Mouse (Mus musculus) frontal cortex, postnatal 25 days (tissue): ENCODE results near the gene Ankrd54.
"Not testable (repeated sequence)": the region's sequence is repeated elsewhere in the genome, so short reads cannot be mapped to it uniquely, and the experiment has no call there.

Experiments
- DNase-seq, 2 experiments: peaks; one replicate each; pipeline ENCODE4 v3.0.0; 2022; ENCODE audit warnings: low spot score in 2 of 2

The Ankrd54 gene

DNA sequence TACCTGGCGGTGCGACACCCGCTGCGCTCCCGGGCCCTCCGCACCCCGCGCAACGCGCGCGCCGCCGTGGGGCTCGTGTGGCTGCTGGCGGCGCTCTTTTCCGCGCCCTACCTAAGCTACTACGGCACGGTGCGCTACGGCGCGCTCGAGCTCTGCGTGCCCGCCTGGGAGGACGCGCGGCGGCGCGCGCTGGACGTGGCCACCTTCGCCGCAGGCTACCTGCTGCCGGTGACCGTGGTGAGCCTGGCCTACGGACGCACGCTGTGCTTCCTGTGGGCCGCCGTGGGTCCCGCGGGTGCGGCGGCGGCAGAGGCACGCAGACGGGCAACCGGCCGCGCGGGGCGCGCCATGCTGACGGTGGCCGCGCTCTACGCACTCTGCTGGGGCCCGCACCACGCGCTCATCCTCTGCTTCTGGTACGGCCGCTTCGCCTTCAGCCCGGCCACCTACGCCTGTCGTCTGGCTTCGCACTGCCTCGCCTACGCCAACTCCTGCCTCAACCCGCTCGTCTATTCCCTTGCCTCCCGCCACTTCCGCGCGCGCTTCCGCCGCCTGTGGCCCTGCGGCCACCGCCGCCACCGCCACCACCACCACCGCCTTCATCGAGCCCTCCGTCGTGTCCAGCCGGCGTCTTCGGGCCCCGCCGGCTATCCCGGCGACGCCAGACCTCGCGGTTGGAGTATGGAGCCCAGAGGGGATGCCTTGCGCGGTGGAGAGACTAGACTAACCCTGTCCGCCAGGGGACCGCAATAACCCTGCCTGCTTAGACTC lies 19.8 kb downstream of the Ankrd54 start:
- no peak for DNase-seq

DNA sequence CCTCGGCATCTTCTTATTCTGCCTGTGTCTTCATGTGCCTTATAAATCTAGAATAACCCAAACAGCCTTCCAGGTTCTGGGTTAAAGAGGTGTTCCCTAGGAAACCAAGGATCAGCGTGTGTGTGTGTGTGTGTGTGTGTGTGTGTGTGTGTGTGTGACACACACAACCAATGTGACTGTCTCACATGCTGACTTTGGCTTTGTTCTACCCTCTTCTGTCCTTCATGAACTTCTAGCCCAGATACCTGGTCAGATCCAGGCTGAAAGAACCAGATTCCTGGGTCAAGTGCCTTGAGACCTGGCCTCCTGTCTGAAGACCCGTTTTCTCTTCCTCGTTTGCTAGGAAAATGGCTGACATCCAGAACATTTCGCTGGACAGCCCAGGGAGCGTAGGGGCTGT lies 21.1 kb downstream of the Ankrd54 start, which contains the start of gene Galr3:
Gene Galr3, plus strand, starts transcription at position 301 of the 400 bp plus-strand sequence.
- no peak for DNase-seq

GRCm38 (mm10) chr15:79040501-79041416 lies 21.9 kb downstream of the Ankrd54 start:
- DNase-seq, result no peak

DNA sequence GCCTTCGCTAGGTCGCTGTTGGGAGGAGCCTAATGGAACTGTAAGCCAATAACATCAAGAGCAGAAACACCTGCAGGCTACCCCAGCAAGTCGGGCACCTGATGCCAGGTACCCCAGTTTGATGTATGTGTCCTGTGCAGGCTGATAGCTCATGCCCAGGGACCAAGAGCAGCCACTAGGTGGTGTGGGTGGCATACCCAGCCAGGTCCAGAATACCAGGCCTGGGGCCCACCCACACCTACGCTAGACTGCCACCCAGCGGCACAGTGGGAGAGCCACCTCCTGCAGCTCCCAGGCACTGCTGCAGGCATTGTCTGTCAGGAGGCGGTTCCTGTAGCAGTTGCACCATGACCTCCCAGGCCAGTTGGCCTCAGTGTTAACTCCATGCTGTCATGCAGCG lies 23.8 kb downstream of the Ankrd54 start:
- peak in 1 of 2 experiments; percentile 52 for DNase-seq

GRCm38 (mm10) chr15:79038331-79038730 lies 24.4 kb downstream of the Ankrd54 start:
- DNase-seq, result no peak

GRCm38 (mm10) chr15:79037913-79038328 lies 24.8 kb downstream of the Ankrd54 start:
- peak; percentile 62 to 64 for DNase-seq

GRCm38 (mm10) chr15:79031908-79032307 lies 30.8 kb downstream of the Ankrd54 start:
- DNase-seq, result not testable (repeated sequence)

- peak; percentile 65 to 71 for DNase-seq
These were observed 31.9 kb downstream of the Ankrd54 start for GRCm38 (mm10) chr15:79030551-79031435.

DNA sequence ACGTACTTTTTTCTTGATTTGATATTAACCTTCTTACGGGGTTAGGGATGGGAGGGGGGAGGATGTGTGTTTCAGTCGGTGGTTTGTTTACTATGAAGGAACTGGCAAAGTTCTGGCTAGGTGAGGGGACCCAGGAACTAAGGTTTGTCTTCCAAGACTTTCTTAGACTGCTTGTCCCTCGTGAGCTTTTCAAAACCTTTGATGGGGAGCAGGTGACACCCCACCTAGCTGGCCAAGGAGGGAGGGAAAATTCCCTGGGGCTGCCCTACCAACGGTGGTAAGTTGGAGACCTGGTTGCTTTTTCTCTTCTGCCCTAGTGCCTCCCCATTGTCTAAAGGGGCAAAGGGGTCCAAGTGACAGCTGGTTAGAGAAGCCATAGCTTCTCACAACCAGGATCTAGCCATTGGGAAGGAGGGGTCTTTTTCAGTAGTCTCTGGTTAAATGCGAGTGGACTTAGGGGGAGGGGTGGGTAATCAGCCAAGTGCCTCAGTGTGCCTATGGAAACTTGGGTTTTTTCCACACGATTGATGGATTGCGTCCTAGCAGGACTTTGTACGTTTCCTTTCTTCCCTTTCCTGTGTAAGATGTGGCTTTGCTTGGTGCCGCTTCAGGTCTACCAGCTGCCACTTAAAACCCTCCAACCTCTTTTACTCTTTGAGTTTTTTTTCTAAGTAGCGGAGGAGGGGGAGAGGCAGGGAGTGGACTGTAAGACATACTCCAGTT lies 33.0 kb downstream of the Ankrd54 start:
- DNase-seq, result no peak

- no peak for DNase-seq
These were observed 33.7 kb downstream of the Ankrd54 start for GRCm38 (mm10) chr15:79028823-79029484.

- peak; percentile 84 to 91 for DNase-seq
These were observed 34.4 kb downstream of the Ankrd54 start, which contains the start of gene H1f0 for GRCm38 (mm10) chr15:79028237-79028738. Gene H1f0 (plus strand): TSS chr15:79028450.

- DNase-seq, result no peak
These were observed 35.1 kb downstream of the Ankrd54 start for GRCm38 (mm10) chr15:79027291-79028205.

DNA sequence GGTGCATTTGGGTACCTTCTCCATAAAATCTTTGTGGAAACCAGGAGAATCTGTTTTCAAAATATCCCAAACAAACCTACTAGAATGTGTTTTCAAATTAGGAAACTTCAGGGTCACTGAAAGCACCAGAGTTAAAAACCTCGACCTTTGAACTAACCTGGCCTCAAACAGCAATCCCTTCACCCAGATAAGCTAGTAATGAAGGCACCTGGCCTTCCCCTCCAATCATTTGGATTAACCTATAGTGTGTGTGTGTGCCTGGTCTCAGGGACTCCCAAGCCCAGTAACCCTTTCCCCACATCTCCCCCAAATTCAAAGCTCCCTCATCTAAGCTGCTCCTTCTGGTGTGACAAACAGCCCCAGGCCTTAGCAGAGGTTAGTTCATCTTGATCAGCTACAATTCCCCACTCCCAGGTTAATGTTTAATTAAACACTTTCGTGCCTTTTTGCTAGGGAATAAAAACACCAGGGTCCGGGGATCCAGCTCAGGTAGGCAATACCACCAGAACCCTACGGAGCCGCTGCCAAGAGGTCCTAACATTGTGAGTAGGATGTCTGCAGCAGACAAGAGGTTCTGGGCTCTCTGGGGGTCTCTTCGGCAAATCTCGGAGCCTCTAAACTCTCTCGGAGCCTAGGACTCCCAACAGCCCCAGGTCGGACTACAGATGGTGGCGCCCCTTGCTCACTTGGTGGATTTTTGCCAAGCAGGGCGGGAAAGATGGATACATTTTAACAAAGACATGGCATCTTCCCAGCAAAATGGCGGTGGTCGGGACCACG lies 36.0 kb downstream of the Ankrd54 start:
- no peak for DNase-seq

- no peak for DNase-seq
These were observed 36.9 kb downstream of the Ankrd54 start for GRCm38 (mm10) chr15:79025687-79026308.

DNA sequence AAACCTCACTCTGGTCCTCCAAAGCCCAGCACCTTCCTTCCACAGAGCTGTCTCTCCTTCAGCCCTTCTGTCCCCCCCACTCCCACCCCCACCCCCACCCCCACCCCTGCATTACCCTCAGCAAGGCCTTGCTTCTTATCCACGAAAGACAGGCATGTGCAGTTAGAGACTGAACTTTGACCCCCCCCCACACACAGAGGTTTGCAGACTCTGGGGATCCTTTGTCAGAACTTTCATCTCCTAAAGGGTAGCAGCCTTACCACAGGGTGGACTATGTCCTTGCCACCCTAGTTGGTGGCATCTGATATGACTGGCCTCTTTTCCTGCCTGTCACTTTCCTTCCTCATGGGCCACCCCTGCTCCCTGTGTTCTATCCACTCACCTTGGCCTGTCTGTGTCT lies 39.3 kb downstream of the Ankrd54 start:
- no peak for DNase-seq

- no peak for DNase-seq
These were observed 39.9 kb downstream of the Ankrd54 start for GRCm38 (mm10) chr15:79022671-79023230.

DNA sequence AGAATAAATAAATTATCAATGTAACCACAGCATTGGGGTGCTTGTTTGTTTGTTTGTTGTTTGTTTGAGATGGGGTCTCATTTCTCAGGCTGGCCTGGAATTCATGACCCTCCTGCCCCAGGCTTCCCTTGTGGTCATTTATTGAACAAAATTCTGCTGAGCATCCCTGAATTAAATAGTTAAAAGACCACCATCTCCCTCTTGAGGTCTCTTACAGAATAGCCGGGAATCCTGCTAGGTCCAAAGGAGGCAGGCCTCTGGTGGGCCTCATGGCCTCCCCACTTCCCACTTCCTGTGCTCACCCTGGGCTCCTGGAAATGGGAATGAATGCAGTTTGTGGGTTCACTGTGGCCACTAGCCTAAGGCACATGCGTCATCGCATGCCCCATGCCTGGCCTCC lies 43.8 kb downstream of the Ankrd54 start:
- DNase-seq, result no peak
